Mouse (Mus musculus) Patski (cell line): ENCODE data around the gene Ric8b. TPM values are rescaled to one million over a fixed set of nuclear protein-coding genes. Genes with fewer than 3 reads are reported as not detected.

Experiments used
- ATAC-seq: fragments of 100-300 bp; one replicate; pipeline ENCODE4 v1.8.0; 2021
- CTCF ChIA-PET: fragments of 350-600 bp; sonication (Branson Sonifier 250); formaldehyde crosslinking; loops from one replicate; lab custom pipeline; 2022; ENCODE audit warnings: inconsistent platforms; lab: Charles Lee
- POLR2A ChIA-PET: fragments of 350-600 bp; sonication (Branson Sonifier 250); formaldehyde crosslinking; loops from one replicate; lab custom pipeline; 2022; ENCODE audit warnings: antibody characterized with exemption, inconsistent platforms; lab: Charles Lee
- DNase-seq: peaks from one replicate; pipeline ENCODE4 v3.0.0-alpha.2; 2011; ENCODE audit warnings: low read depth, low spot score
- H3K27me3 ChIP-seq: fragments of 371-371 bp; one replicate; pipeline ENCODE4 v1.5.1; 2021
- CTCF ChIP-seq: fragments of 100-300 bp; IDR thresholded peaks from one replicate; pipeline ENCODE4 v1.5.1; 2021
- in situ Hi-C: fragments of 300-500 bp; cut with MboI; formaldehyde crosslinking; loops from 3 replicates; pipeline ENCODE4 v1.11.1; 2018; ENCODE audit warnings: low pct_unique_long_range_greater_than_20kb, mixed read lengths
- polyA plus RNA-seq: library from polyadenylated mRNA; unstranded; gene quantifications from one replicate; pipeline ENCODE4 v1.2.3, GENCODE M21; 2021

Ric8b gene
- polyA plus RNA-seq, 1 experiment from 2014 or later = 29.8 TPM

GRCm38 (mm10) chr10:85054876-85055275 is 137.5 kb downstream of the Ric8b start:
- no peak for TF ChIP-seq CTCF
- ChIA-PET CTCF (no interaction called here), POLR2A (no interaction called here)
- in situ Hi-C loops = no loop called here
- ATAC-seq (no peak), DNase-seq (no peak)
- H3K27me3 ChIP-seq = no peaks in the 10 kb centered on the region

Other genes starting within 250 kb of the Ric8b start
- 0.09 TPM for gene Rfx4, start 161.6 kb upstream of the Ric8b start, polyA plus RNA-seq
- 4.7 TPM for gene Fhl4, start 184.9 kb downstream of the Ric8b start, polyA plus RNA-seq
- 26.5 TPM for gene Tmem263, start 185.0 kb downstream of the Ric8b start, polyA plus RNA-seq
- gene Mterf2, start 210.4 kb downstream of the Ric8b start, polyA plus RNA-seq = 12.3 TPM